In genomic region chr1:162215743-162216142, GRCm38 (mm10) we compare ENCODE assay signal across 11 mouse cellular contexts.
DNase-seq lines count a peak whose midpoint lies in the region; ATAC-seq and TF ChIP-seq lines count a peak whose summit lies in the region.
"Had no signal": no experiment of that assay in that cellular context is flagged by ENCODE, and none has a peak within 500 bp of the region (broad histone marks: within the 10 kb centered on the region; RNA-seq: fewer than 3 reads in every experiment).

No protein-coding gene starts in this region.

- no peak overlapping the region for H3K4me2 ChIP-seq in heart, embryonic 14.5 days (ENCODE audit: low read length)
- H3K4me2 ChIP-seq in lung, postnatal 0 days (replicated peaks; ENCODE audit: low read depth, low read length) = no peak overlapping the region
- H3K4me2 ChIP-seq in forebrain, embryonic 12.5 days = no peak overlapping the region
- H3K4me2 ChIP-seq in hindbrain, postnatal 0 days (ENCODE audit: low read depth, low read length) = no peak overlapping the region

- H3K27ac ChIP-seq in heart, embryonic 14.5 days (replicated peaks in 1 of 2; ENCODE audit: control insufficient read depth in 1 of 2, insufficient read depth in 1 of 2, low read depth in 2 of 2, low read length in 2 of 2) = peak overlapping the region; percentile 62 to 80
- H3K27ac ChIP-seq in lung, postnatal 0 days (ENCODE audit: low read length) = peak overlapping the region; percentile 78; the same call in 1 of the 2 replicates
- no peak overlapping the region for H3K27ac ChIP-seq in forebrain, embryonic 12.5 days
- no peak overlapping the region for H3K27ac ChIP-seq in hindbrain, postnatal 0 days
- H3K27ac ChIP-seq: macrophage had no signal

- no peak overlapping the region for H3K4me3 ChIP-seq in heart, embryonic 14.5 days (ENCODE audit: control insufficient read depth in 1 of 2, insufficient read depth in 1 of 2, low read depth in 1 of 2, low read length in 2 of 2)
- H3K4me3 ChIP-seq in lung, postnatal 0 days (ENCODE audit: low read depth, low read length) = no peak overlapping the region
- no peak overlapping the region for H3K4me3 ChIP-seq in forebrain, embryonic 12.5 days (replicated peaks)
- H3K4me3 ChIP-seq in hindbrain, postnatal 0 days (ENCODE audit: low read length) = no peak overlapping the region

- intact Hi-C loops in heart, postnatal 14 days (cut with DNase I) = loop anchor here (5.0 kb wide), 2 partner anchors 33 to 208 kb away; no protein-coding TSS in a partner anchor

- no peaks in the 10 kb centered on the region for H3K9me3 ChIP-seq in heart, embryonic 14.5 days (ENCODE audit: control insufficient read depth, low read length)
- H3K9me3 ChIP-seq in lung, postnatal 0 days (ENCODE audit: low read length) = no peaks in the 10 kb centered on the region
- H3K9me3 ChIP-seq in forebrain, embryonic 12.5 days = no peaks in the 10 kb centered on the region
- no peaks in the 10 kb centered on the region for H3K9me3 ChIP-seq in hindbrain, postnatal 0 days (ENCODE audit: low read length)

- H3K27me3 ChIP-seq in heart, embryonic 14.5 days (ENCODE audit: control insufficient read depth, insufficient read depth, low read length) = no peaks in the 10 kb centered on the region
- no peaks in the 10 kb centered on the region for H3K27me3 ChIP-seq in lung, postnatal 0 days (replicated peaks; ENCODE audit: insufficient read depth, low read length)
- H3K27me3 ChIP-seq in forebrain, embryonic 12.5 days = 0 out of 2 replicates have a peak, but pooled peaks cover 7% of the 10 kb centered on the region
- H3K27me3 ChIP-seq in hindbrain, postnatal 0 days (ENCODE audit: insufficient read depth, low read length) = no peaks in the 10 kb centered on the region

- no peak overlapping the region for H3K9ac ChIP-seq in heart, embryonic 14.5 days (ENCODE audit: low read length)
- H3K9ac ChIP-seq in lung, postnatal 0 days (replicated peaks; ENCODE audit: low read depth) = no peak overlapping the region
- H3K9ac ChIP-seq in forebrain, embryonic 12.5 days = no peak overlapping the region
- H3K9ac ChIP-seq in hindbrain, postnatal 0 days (replicated peaks; ENCODE audit: low read length) = no peak overlapping the region

- no peak for ATAC-seq in heart, embryonic 14.5 days (ENCODE audit: insufficient number of reproducible peaks, insufficient read depth, low FRiP score, low read depth)
- ATAC-seq in lung, postnatal 0 days = no peak
- ATAC-seq in forebrain, embryonic 12.5 days (ENCODE audit: low FRiP score) = no peak
- no peak for ATAC-seq in hindbrain, postnatal 0 days
- ATAC-seq: activated CD4-positive, CD25-positive, alpha-beta regulatory T cell, adult 4 months; forebrain, embryonic 16.5 days had no signal

- no peak for TF ChIP-seq EP300 in lung, postnatal 0 days (IDR thresholded peaks at IDR 0.05)

- 41% methylated on average over 5 of the region's 5 CpGs for WGBS in heart, embryonic 14.5 days
- WGBS in lung, postnatal 0 days = 80% methylated on average over 5 of the region's 5 CpGs
- 74% methylated on average over 5 of the region's 5 CpGs for WGBS in forebrain, embryonic 12.5 days
- 77% methylated on average over 5 of the region's 5 CpGs for WGBS in hindbrain, postnatal 0 days

- DNase-seq in heart, postnatal 14 days = no peak
- DNase-seq in lung, postnatal 0 days (ENCODE audit: low spot score) = no peak
- no peak for DNase-seq in lung, postnatal 25 days (ENCODE audit: low spot score)
- peak; percentile 53 for DNase-seq in fibroblast of lung, adult 2 months (ENCODE audit: low read depth)
- no peak for DNase-seq in hindbrain, postnatal 0 days (ENCODE audit: low spot score)
- DNase-seq: cerebellum, postnatal 14 days had no signal

- H3K4me1 ChIP-seq in heart, embryonic 14.5 days (ENCODE audit: control insufficient read depth in 2 of 2, insufficient read depth in 2 of 2, low read length in 2 of 2) = peaks cover 2 to 10% of the 10 kb centered on the region in 2 experiments; a peak in 2 of 4 replicates
- H3K4me1 ChIP-seq in lung, postnatal 0 days (ENCODE audit: insufficient read depth, low read depth, low read length) = no peaks in the 10 kb centered on the region
- H3K4me1 ChIP-seq in forebrain, embryonic 12.5 days = 0 out of 2 replicates have a peak, but pooled peaks cover 3% of the 10 kb centered on the region
- H3K4me1 ChIP-seq in hindbrain, postnatal 0 days (ENCODE audit: insufficient read depth, low read length) = no peaks in the 10 kb centered on the region

- H3K36me3 ChIP-seq in heart, embryonic 14.5 days (ENCODE audit: control insufficient read depth, insufficient read depth, low read length) = no peaks in the 10 kb centered on the region
- no peaks in the 10 kb centered on the region for H3K36me3 ChIP-seq in lung, postnatal 0 days (ENCODE audit: insufficient read depth, low read length)
- H3K36me3 ChIP-seq in forebrain, embryonic 12.5 days (replicated peaks) = no peaks in the 10 kb centered on the region
- H3K36me3 ChIP-seq in hindbrain, postnatal 0 days (ENCODE audit: insufficient read depth, low read length) = no peaks in the 10 kb centered on the region

- TF ChIP-seq CTCF in lung, postnatal 0 days (IDR thresholded peaks at IDR 0.05) = no peak
- no peak for TF ChIP-seq CTCF in hindbrain, postnatal 0 days (IDR thresholded peaks at IDR 0.05; ENCODE audit: low read depth)

Comparison
In these comparisons a context has a peak if more than half of its experiments do, and no peak if none do; other contexts are left out.
1. H3K27ac ChIP-seq: peak in heart, embryonic 14.5 days (2 of 2) and lung, postnatal 0 days (single experiment); none in forebrain, embryonic 12.5 days (single experiment) and hindbrain, postnatal 0 days (single experiment).